ENCODE assay signal across 9 mouse cellular contexts in the genomic region with DNA sequence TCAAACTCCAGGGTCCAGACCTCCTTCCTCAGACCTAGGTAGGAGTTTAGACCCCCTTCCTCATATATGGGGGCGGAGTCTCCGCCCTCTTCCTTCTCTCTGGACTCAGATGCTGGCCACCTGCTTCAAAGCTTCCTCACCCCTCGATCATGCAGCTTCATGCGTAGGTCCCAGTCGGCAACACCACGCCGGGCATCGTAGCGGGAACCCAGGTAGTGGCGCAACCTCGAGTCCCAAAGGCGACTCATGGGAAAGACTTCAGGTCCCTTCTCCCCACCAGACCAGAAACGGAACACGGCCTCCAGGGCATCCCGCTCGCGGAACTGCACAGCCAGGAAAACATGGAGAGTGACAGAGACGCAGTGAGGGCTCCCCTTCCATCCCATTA. TPM values are rescaled to one million over a fixed set of nuclear protein-coding genes. Genes with fewer than 3 reads are reported as not detected.
DNase-seq lines count a peak whose midpoint lies in the region; ATAC-seq and TF ChIP-seq lines count a peak whose summit lies in the region.
"Had no signal": no experiment of that assay in that cellular context is flagged by ENCODE, and none has a peak within 500 bp of the region (broad histone marks: within the 10 kb centered on the region; RNA-seq: fewer than 3 reads in every experiment).

No protein-coding gene starts in this region.

- no peak for ATAC-seq in kidney, postnatal 0 days (replicated peaks; ENCODE audit: low FRiP score, low read depth)
- ATAC-seq in limb, embryonic 12.5 days (ENCODE audit: insufficient number of reproducible peaks, insufficient read depth, low FRiP score, low TSS enrichment, low read depth): no peak
- no peak for ATAC-seq in neural tube, embryonic 15.5 days (ENCODE audit: low FRiP score)

- H3K27ac ChIP-seq in kidney, postnatal 0 days: no peak overlapping the region
- H3K27ac ChIP-seq in embryonic fibroblast, embryonic 13.5 days (ENCODE audit: insufficient read depth, low read length): no peak overlapping the region
- no peak overlapping the region for H3K27ac ChIP-seq in limb, embryonic 12.5 days
- H3K27ac ChIP-seq in neural tube, embryonic 15.5 days (replicated peaks): no peak overlapping the region

- TF ChIP-seq CTCF in kidney, postnatal 0 days (IDR thresholded peaks at IDR 0.05; ENCODE audit: low read depth): no peak
- TF ChIP-seq CTCF in embryonic fibroblast, embryonic 13.5 days (IDR thresholded peaks at IDR 0.05; ENCODE audit: borderline replicate concordance, insufficient read depth, low read length): no peak

- H3K4me3 ChIP-seq in kidney, postnatal 0 days (replicated peaks; ENCODE audit: low read depth, low read length): 0 out of 2 replicates have a peak overlapping the region, but pooled peaks have one; percentile 8
- no peak overlapping the region for H3K4me3 ChIP-seq in embryonic fibroblast, embryonic 13.5 days (ENCODE audit: insufficient read depth, low read length)
- peak overlapping the region; percentile 36 for H3K4me3 ChIP-seq in limb, embryonic 12.5 days (replicated peaks)
- no peak overlapping the region for H3K4me3 ChIP-seq in neural tube, embryonic 15.5 days (replicated peaks)

- H3K9ac ChIP-seq in kidney, postnatal 0 days (ENCODE audit: low read depth, low read length): no peak overlapping the region; the same call in 1 of the 2 replicates
- H3K9ac ChIP-seq in limb, embryonic 12.5 days (replicated peaks): 0 out of 2 replicates have a peak overlapping the region, but pooled peaks have one; percentile 31
- H3K9ac ChIP-seq in neural tube, embryonic 15.5 days (replicated peaks): peak overlapping the region; percentile 31; the same call in 1 of the 2 replicates

- no peak for DNase-seq in kidney, postnatal 0 days (ENCODE audit: low spot score)
- no peak for DNase-seq in kidney, adult 18-20 months
- no peak for DNase-seq in layer of hippocampus, postnatal 25 days (ENCODE audit: extremely low spot score in 1 of 2, low spot score in 1 of 2)
- no peak for DNase-seq in kidney, postnatal 25 days
- DNase-seq in frontal cortex, postnatal 25 days (ENCODE audit: low spot score in 2 of 2): no peak
- DNase-seq: kidney, adult 11 months had no signal

- WGBS in kidney, postnatal 0 days: 57% methylated on average over 18 of the region's 18 CpGs
- 42% methylated on average over 18 of the region's 18 CpGs for WGBS in limb, embryonic 12.5 days
- WGBS in neural tube, embryonic 15.5 days: 51% methylated on average over 18 of the region's 18 CpGs

- H3K36me3 ChIP-seq in kidney, postnatal 0 days (ENCODE audit: insufficient read depth, low read length): no peaks in the 10 kb centered on the region
- no peaks in the 10 kb centered on the region for H3K36me3 ChIP-seq in limb, embryonic 12.5 days
- no peaks in the 10 kb centered on the region for H3K36me3 ChIP-seq in neural tube, embryonic 15.5 days

- H3K27me3 ChIP-seq in kidney, postnatal 0 days (ENCODE audit: insufficient read depth, low read length): no peaks in the 10 kb centered on the region
- H3K27me3 ChIP-seq in limb, embryonic 12.5 days: peaks cover 7% of the 10 kb centered on the region; the same call in 1 of the 2 replicates
- peaks cover 6% of the 10 kb centered on the region; the same call in 1 of the 2 replicates for H3K27me3 ChIP-seq in neural tube, embryonic 15.5 days (replicated peaks)

- no peaks in the 10 kb centered on the region for H3K9me3 ChIP-seq in kidney, postnatal 0 days (replicated peaks; ENCODE audit: low read length)
- H3K9me3 ChIP-seq in limb, embryonic 12.5 days: no peaks in the 10 kb centered on the region
- no peaks in the 10 kb centered on the region for H3K9me3 ChIP-seq in neural tube, embryonic 15.5 days (replicated peaks)

- H3K4me1 ChIP-seq in kidney, postnatal 0 days (replicated peaks; ENCODE audit: insufficient read depth, low read length): peaks cover 8% of the 10 kb centered on the region; the same call in 1 of the 2 replicates
- H3K4me1 ChIP-seq in embryonic fibroblast, embryonic 13.5 days (ENCODE audit: control insufficient read depth, insufficient read depth, low read length): no peaks in the 10 kb centered on the region
- H3K4me1 ChIP-seq in limb, embryonic 12.5 days (replicated peaks): peaks cover 21% of the 10 kb centered on the region
- H3K4me1 ChIP-seq in neural tube, embryonic 15.5 days: peaks cover 20% of the 10 kb centered on the region

- peak overlapping the region; percentile 49 for H3K4me2 ChIP-seq in kidney, postnatal 0 days (ENCODE audit: low read length)
- peak overlapping the region; percentile 58 for H3K4me2 ChIP-seq in limb, embryonic 12.5 days
- H3K4me2 ChIP-seq in neural tube, embryonic 15.5 days: peak overlapping the region; percentile 57

- 0 out of 2 replicates have a peak, but pooled peaks have one; percentile 5 for TF ChIP-seq POLR2A in embryonic fibroblast, embryonic 13.5 days (IDR thresholded peaks at IDR 0.05; ENCODE audit: low read depth, low read length)

RNA-seq across cellular contexts. Expression of a gene that starts 3.3 kb away (rescaled TPM):
- 5.6 and 6.3 TPM in 2 replicates for polyA plus RNA-seq in kidney, postnatal 0 days (2015; fragmentation: Nextera tagmentation; extraction: Ambion mirVana)
- polyA plus RNA-seq in embryonic fibroblast, embryonic 13.5 days (2011; ENCODE audit: insufficient read length, low read depth, missing spikeins): 1.2 and 4.0 TPM in 2 replicates
- 4.3 and 5.7 TPM in 2 replicates for polyA plus RNA-seq in limb, embryonic 12.5 days (2016; fragmentation: Nextera tagmentation; extraction: Ambion mirVana)
- polyA plus RNA-seq in neural tube, embryonic 15.5 days (2015; fragmentation: Nextera tagmentation; extraction: Ambion mirVana): 1.8 and 2.4 TPM in 2 replicates
- under 1 TPM in 1 of 2 experiments, not detected in 1; 0.44 TPM for total RNA-seq in layer of hippocampus, postnatal 25 days (2021)

RNA-seq across cellular contexts. Expression of a gene that starts 5.0 kb away (rescaled TPM):
- polyA plus RNA-seq in kidney, postnatal 0 days (2015; fragmentation: Nextera tagmentation; extraction: Ambion mirVana): 2.0 and 2.5 TPM in 2 replicates
- 2.2 and 3.2 TPM in 2 replicates for polyA plus RNA-seq in embryonic fibroblast, embryonic 13.5 days (2011; ENCODE audit: insufficient read length, low read depth, missing spikeins)
- polyA plus RNA-seq in limb, embryonic 12.5 days (2016; fragmentation: Nextera tagmentation; extraction: Ambion mirVana): 3.7 and 4.1 TPM in 2 replicates
- 1.8 and 2.1 TPM in 2 replicates for polyA plus RNA-seq in neural tube, embryonic 15.5 days (2015; fragmentation: Nextera tagmentation; extraction: Ambion mirVana)
- under 1 TPM; 0.34 to 0.38 TPM for total RNA-seq in layer of hippocampus, postnatal 25 days (2021)

RNA-seq across cellular contexts. Expression of a gene that starts 11.1 kb away (rescaled TPM):
- polyA plus RNA-seq in kidney, postnatal 0 days (2015; fragmentation: Nextera tagmentation; extraction: Ambion mirVana): 10.8 and 15.2 TPM in 2 replicates
- polyA plus RNA-seq in embryonic fibroblast, embryonic 13.5 days (2011; ENCODE audit: insufficient read length, low read depth, missing spikeins): 1.4 and 1.7 TPM in 2 replicates
- polyA plus RNA-seq in limb, embryonic 12.5 days (2016; fragmentation: Nextera tagmentation; extraction: Ambion mirVana): 186 and 195 TPM in 2 replicates
- 22.8 and 29.5 TPM in 2 replicates for polyA plus RNA-seq in neural tube, embryonic 15.5 days (2015; fragmentation: Nextera tagmentation; extraction: Ambion mirVana)
- total RNA-seq in layer of hippocampus, postnatal 25 days (2021): 1 to 10 TPM; 1.5 to 1.9 TPM

RNA-seq across cellular contexts. Expression of a gene that starts 20.0 kb away (rescaled TPM):
- 6.4 and 6.6 TPM in 2 replicates for polyA plus RNA-seq in kidney, postnatal 0 days (2015; fragmentation: Nextera tagmentation; extraction: Ambion mirVana)
- polyA plus RNA-seq in embryonic fibroblast, embryonic 13.5 days (2011; ENCODE audit: insufficient read length, low read depth, missing spikeins): 1.7 and 2.3 TPM in 2 replicates
- 6.6 and 6.8 TPM in 2 replicates for polyA plus RNA-seq in limb, embryonic 12.5 days (2016; fragmentation: Nextera tagmentation; extraction: Ambion mirVana)
- polyA plus RNA-seq in neural tube, embryonic 15.5 days (2015; fragmentation: Nextera tagmentation; extraction: Ambion mirVana): 77.0 and 94.1 TPM in 2 replicates
- total RNA-seq in layer of hippocampus, postnatal 25 days (2021): 100 to 1,000 TPM; 213 to 232 TPM

RNA-seq across cellular contexts. Expression of a gene that starts 25.8 kb away (rescaled TPM):
- polyA plus RNA-seq in kidney, postnatal 0 days (2015; fragmentation: Nextera tagmentation; extraction: Ambion mirVana): 31.3 and 33.8 TPM in 2 replicates
- 72.2 and 79.4 TPM in 2 replicates for polyA plus RNA-seq in embryonic fibroblast, embryonic 13.5 days (2011; ENCODE audit: insufficient read length, low read depth, missing spikeins)
- 65.3 and 70.3 TPM in 2 replicates for polyA plus RNA-seq in limb, embryonic 12.5 days (2016; fragmentation: Nextera tagmentation; extraction: Ambion mirVana)
- 38.8 and 44.6 TPM in 2 replicates for polyA plus RNA-seq in neural tube, embryonic 15.5 days (2015; fragmentation: Nextera tagmentation; extraction: Ambion mirVana)
- 100 to 1,000 TPM; 128 to 167 TPM for total RNA-seq in layer of hippocampus, postnatal 25 days (2021)

Comparison
In these comparisons a context has a peak if more than half of its experiments do, and no peak if none do; other contexts are left out.
1. H3K4me3 ChIP-seq: peak in kidney, postnatal 0 days (single experiment) and limb, embryonic 12.5 days (single experiment); none in embryonic fibroblast, embryonic 13.5 days (single experiment) and neural tube, embryonic 15.5 days (single experiment).
2. Peak in every context shown above with its lines, with median percentiles within 50 percentile points of each other: H3K4me2 ChIP-seq.